Mouse (Mus musculus) embryonic facial prominence, embryonic 12.5 days (tissue): ENCODE measurements around the gene Hsd17b6. TPM values are rescaled to one million over a fixed set of nuclear protein-coding genes. Genes with fewer than 3 reads are reported as not detected.
"Not testable (repeated sequence)": the region's sequence is repeated elsewhere in the genome, so short reads cannot be mapped to it uniquely, and the experiment has no call there.

Experiments used
- ATAC-seq: fragments of 200-750 bp; cut with Nextera tagmentation; 2 replicates; pipeline ENCODE4 v1.8.0; 2017; ENCODE audit not compliant: insufficient number of reproducible peaks, insufficient read depth, low FRiP score, low TSS enrichment
- H3K27ac ChIP-seq: fragments of 300-500 bp; sonication (generic); 2 replicates; pipeline ENCODE4 v1.5.1; 2016; ENCODE audit warnings: mild to moderate bottlenecking
- H3K27me3 ChIP-seq: fragments of 300-500 bp; sonication (generic); 2 replicates; pipeline ENCODE4 v1.6.1; 2016; ENCODE audit warnings: mild to moderate bottlenecking, moderate library complexity
- H3K36me3 ChIP-seq: fragments of 300-500 bp; sonication (generic); 2 replicates; pipeline ENCODE4 v1.6.1; 2016; ENCODE audit warnings: mild to moderate bottlenecking
- H3K4me1 ChIP-seq: fragments of 300-500 bp; sonication (generic); 2 replicates; pipeline ENCODE4 v1.6.1; 2016
- H3K4me2 ChIP-seq: fragments of 300-500 bp; sonication (generic); replicated peaks from 2 replicates; pipeline ENCODE4 v1.6.1; 2016; ENCODE audit warnings: mild to moderate bottlenecking, moderate library complexity
- H3K4me3 ChIP-seq: fragments of 300-500 bp; sonication (generic); 2 replicates; pipeline ENCODE4 v1.5.1; 2016; ENCODE audit warnings: mild to moderate bottlenecking
- H3K9ac ChIP-seq: fragments of 300-500 bp; sonication (generic); 2 replicates; pipeline ENCODE4 v1.6.1; 2016; ENCODE audit warnings: mild to moderate bottlenecking, moderate library complexity
- H3K9me3 ChIP-seq: fragments of 300-500 bp; sonication (generic); 2 replicates; pipeline ENCODE4 v1.6.1; 2016; ENCODE audit warnings: mild to moderate bottlenecking, moderate library complexity
- WGBS: fragments of 180-500 bp; shearing (Covaris S2); methylation state at CpG from one replicate; pipeline ENCODE4 v1.1.7; 2016; 5-methylcytosine and 5-hydroxymethylcytosine counted together
- polyA plus RNA-seq: library from polyadenylated mRNA; unstranded; fragments of >200 nt; fragmentation: Nextera tagmentation; extraction: Ambion mirVana; gene quantifications from 2 replicates; pipeline ENCODE4 v1.2.1, GENCODE M21; 2016

Gene Hsd17b6
- polyA plus RNA-seq = not detected in 2 replicates

- no peaks in the 10 kb centered on the region for H3K4me1 ChIP-seq
- WGBS = 79% methylated on average over 1 of the region's 1 CpGs
- no peak for ATAC-seq
- H3K4me3 ChIP-seq = no peak within 1 kb of the TSS
- H3K27ac ChIP-seq = no peak within 1 kb of the TSS
- no peaks in the 10 kb centered on the region for H3K27me3 ChIP-seq
- no peak within 1 kb of the TSS for H3K9ac ChIP-seq
- H3K36me3 ChIP-seq = no peaks in the 10 kb centered on the region
- no peaks in the 10 kb centered on the region for H3K9me3 ChIP-seq
- H3K4me2 ChIP-seq = no peak within 1 kb of the TSS
Observed at GRCm38 (mm10) chr10:128007446-128007845, at the start of gene Hsd17b6. Gene Hsd17b6 (minus strand): TSS chr10:128007611.

- ATAC-seq = no peak
- Histone ChIP-seq H3K4me3 (no peak overlapping the region), H3K4me2 (no peak overlapping the region), H3K4me1 (peaks cover 5% of the 10 kb centered on the region), H3K9me3 (no peaks in the 10 kb centered on the region), H3K36me3 (peaks cover 38% of the 10 kb centered on the region), H3K27ac (no peak overlapping the region), H3K27me3 (no peaks in the 10 kb centered on the region), H3K9ac (no peak overlapping the region)
- WGBS = 94% methylated on average over 8 of the region's 8 CpGs
Observed at GRCm38 (mm10) chr10:128053001-128053400, 45.6 kb upstream of the Hsd17b6 start.

GRCm38 (mm10) chr10:128052136-128052535 is 44.7 kb upstream of the Hsd17b6 start:
- H3K9me3 ChIP-seq, H3K27ac ChIP-seq, H3K9ac ChIP-seq, H3K27me3 ChIP-seq, H3K4me2 ChIP-seq, H3K4me3 ChIP-seq, H3K4me1 ChIP-seq, ATAC-seq: not testable (repeated sequence)
- H3K36me3 ChIP-seq = peaks cover 45% of the 10 kb centered on the region
- 94% methylated on average over 1 of the region's 2 CpGs for WGBS

GRCm38 (mm10) chr10:128051589-128051988 is 44.2 kb upstream of the Hsd17b6 start:
- Histone ChIP-seq H3K4me1 (no peaks in the 10 kb centered on the region), H3K9me3 (no peaks in the 10 kb centered on the region), H3K9ac (no peak overlapping the region), H3K27ac (no peak overlapping the region), H3K36me3 (peaks cover 49% of the 10 kb centered on the region), H3K4me3 (no peak overlapping the region), H3K27me3 (no peaks in the 10 kb centered on the region), H3K4me2 (no peak overlapping the region)
- WGBS = 95% methylated on average over 5 of the region's 5 CpGs
- no peak for ATAC-seq

GRCm38 (mm10) chr10:128050355-128050754 is 42.9 kb upstream of the Hsd17b6 start:
- H3K27me3 ChIP-seq = no peaks in the 10 kb centered on the region
- H3K36me3 ChIP-seq = peaks cover 61% of the 10 kb centered on the region
- no peak overlapping the region for H3K4me3 ChIP-seq
- H3K4me1 ChIP-seq = no peaks in the 10 kb centered on the region
- H3K9me3 ChIP-seq = no peaks in the 10 kb centered on the region
- H3K4me2 ChIP-seq = no peak overlapping the region
- no peak overlapping the region for H3K27ac ChIP-seq
- H3K9ac ChIP-seq = no peak overlapping the region
- 83% methylated on average over 2 of the region's 2 CpGs for WGBS
- no peak for ATAC-seq

- H3K36me3 ChIP-seq = peaks cover 66% of the 10 kb centered on the region
- H3K4me1 ChIP-seq = 0 out of 2 replicates have a peak, but pooled peaks cover 2% of the 10 kb centered on the region
- no peaks in the 10 kb centered on the region for H3K9me3 ChIP-seq
- ATAC-seq = no peak
- no peak overlapping the region for H3K9ac ChIP-seq
- WGBS = 95% methylated on average over 2 of the region's 2 CpGs
- no peak overlapping the region for H3K4me3 ChIP-seq
- H3K27me3 ChIP-seq = no peaks in the 10 kb centered on the region
- H3K27ac ChIP-seq = no peak overlapping the region
- no peak overlapping the region for H3K4me2 ChIP-seq
Observed at GRCm38 (mm10) chr10:128049741-128050140, 42.3 kb upstream of the Hsd17b6 start.

- no peaks in the 10 kb centered on the region for H3K27me3 ChIP-seq
- H3K27ac ChIP-seq = no peak overlapping the region
- H3K4me2 ChIP-seq = no peak overlapping the region
- H3K4me3 ChIP-seq = no peak overlapping the region
- H3K4me1 ChIP-seq = peaks cover 16% of the 10 kb centered on the region
- ATAC-seq = no peak
- peaks cover 82% of the 10 kb centered on the region for H3K36me3 ChIP-seq
- 94% methylated on average over 8 of the region's 8 CpGs for WGBS
- H3K9ac ChIP-seq = no peak overlapping the region
- H3K9me3 ChIP-seq = no peaks in the 10 kb centered on the region
Observed at GRCm38 (mm10) chr10:128048157-128048556, 40.7 kb upstream of the Hsd17b6 start.

- 73% methylated on average over 3 of the region's 3 CpGs for WGBS
- H3K9ac ChIP-seq = peak overlapping the region; percentile 38
- peaks cover 35% of the 10 kb centered on the region for H3K4me1 ChIP-seq
- no peak overlapping the region for H3K4me3 ChIP-seq
- no peaks in the 10 kb centered on the region for H3K27me3 ChIP-seq
- H3K27ac ChIP-seq = peak overlapping the region; percentile 30; the same call in 1 of the 2 replicates
- H3K4me2 ChIP-seq = no peak overlapping the region
- ATAC-seq = no peak
- peaks cover 79% of the 10 kb centered on the region for H3K36me3 ChIP-seq
- no peaks in the 10 kb centered on the region for H3K9me3 ChIP-seq
Observed at GRCm38 (mm10) chr10:128043041-128043835, 35.8 kb upstream of the Hsd17b6 start.

- Histone ChIP-seq H3K4me2 (no peak overlapping the region), H3K4me1 (peaks cover 40% of the 10 kb centered on the region), H3K36me3 (peaks cover 72% of the 10 kb centered on the region)
Observed at GRCm38 (mm10) chr10:128042466-128042865, 35.1 kb upstream of the Hsd17b6 start.

GRCm38 (mm10) chr10:128041636-128042035 is 34.2 kb upstream of the Hsd17b6 start:
- Histone ChIP-seq H3K9ac (no peak overlapping the region), H3K27me3 (no peaks in the 10 kb centered on the region), H3K9me3 (no peaks in the 10 kb centered on the region), H3K27ac (no peak overlapping the region), H3K4me2 (no peak overlapping the region), H3K4me1 (peaks cover 49% of the 10 kb centered on the region), H3K4me3 (no peak overlapping the region), H3K36me3 (peaks cover 66% of the 10 kb centered on the region)
- 77% methylated on average over 4 of the region's 4 CpGs for WGBS
- ATAC-seq = no peak

More at GRCm38 (mm10) chr10:128042466-128042865, 35.1 kb upstream of the Hsd17b6 start:
- H3K27ac ChIP-seq = no peak overlapping the region
- no peak for ATAC-seq
- 85% methylated on average over 3 of the region's 3 CpGs for WGBS
- H3K9me3 ChIP-seq = no peaks in the 10 kb centered on the region
- H3K27me3 ChIP-seq = no peaks in the 10 kb centered on the region
- no peak overlapping the region for H3K9ac ChIP-seq
- H3K4me3 ChIP-seq = no peak overlapping the region

- peaks cover 49% of the 10 kb centered on the region for H3K4me1 ChIP-seq
Observed at GRCm38 (mm10) chr10:128040293-128040692, 32.9 kb upstream of the Hsd17b6 start.

GRCm38 (mm10) chr10:128039858-128040257 is 32.4 kb upstream of the Hsd17b6 start:
- Histone ChIP-seq H3K36me3 (peaks cover 49% of the 10 kb centered on the region), H3K9ac (peak overlapping the region; percentile 15; the same call in 1 of the 2 replicates), H3K4me1 (peaks cover 48% of the 10 kb centered on the region), H3K4me3 (no peak overlapping the region), H3K27ac (no peak overlapping the region), H3K4me2 (no peak overlapping the region), H3K9me3 (no peaks in the 10 kb centered on the region), H3K27me3 (no peaks in the 10 kb centered on the region)
- WGBS = 77% methylated on average over 3 of the region's 3 CpGs
- ATAC-seq = no peak

More at GRCm38 (mm10) chr10:128040293-128040692, 32.9 kb upstream of the Hsd17b6 start:
- Histone ChIP-seq H3K27ac (no peak overlapping the region), H3K9me3 (no peaks in the 10 kb centered on the region), H3K4me2 (no peak overlapping the region), H3K27me3 (no peaks in the 10 kb centered on the region), H3K4me3 (no peak overlapping the region), H3K36me3 (peaks cover 53% of the 10 kb centered on the region), H3K9ac (no peak overlapping the region)
- no peak for ATAC-seq
- WGBS = 90% methylated on average over 5 of the region's 5 CpGs
